In genomic region chr9:35032457-35032856, GRCm38 (mm10) we compare ENCODE assay signal across 16 mouse cellular contexts.
DNase-seq lines count a peak whose midpoint lies in the region; ATAC-seq and TF ChIP-seq lines count a peak whose summit lies in the region.
"Had no signal": no experiment of that assay in that cellular context is flagged by ENCODE, and none has a peak within 500 bp of the region (broad histone marks: within the 10 kb centered on the region; RNA-seq: fewer than 3 reads in every experiment).

No protein-coding gene starts in this region.

- no peaks in the 10 kb centered on the region for H3K27me3 ChIP-seq in liver, adult 2 months (ENCODE audit: control insufficient read depth, insufficient read depth, low read length)
- no peaks in the 10 kb centered on the region for H3K27me3 ChIP-seq in Patski
- H3K27me3 ChIP-seq in myocyte (ENCODE audit: control insufficient read depth, insufficient read depth, insufficient read length) = no peaks in the 10 kb centered on the region
- H3K27me3 ChIP-seq: CH12.LX had no signal

- H3K4me3 ChIP-seq in liver, adult 2 months (ENCODE audit: insufficient read depth, low read depth, low read length) = no peak overlapping the region
- no peak overlapping the region for H3K4me3 ChIP-seq in myocyte
- H3K4me3 ChIP-seq: heart, embryonic 12.5 days had no signal

- peak; percentile 93 for ATAC-seq in Patski
- ATAC-seq: forebrain, embryonic 16.5 days had no signal

- POLR2A ChIA-PET in Patski (lab: Charles Lee) = no interaction called here

- peak overlapping the region; percentile 4; the same call in 1 of the 2 replicates for H3K27ac ChIP-seq in liver, adult 2 months (replicated peaks; ENCODE audit: insufficient read depth, low read depth, low read length)

- H3K9ac ChIP-seq in liver, adult 2 months (ENCODE audit: low read depth, low read length) = no peak overlapping the region
- H3K9ac ChIP-seq: heart, embryonic 12.5 days had no signal

- TF ChIP-seq POLR2A in liver, adult 2 months (IDR thresholded peaks at IDR 0.05; ENCODE audit: extremely low read depth, insufficient read depth, low read length) = no peak
- no peak for TF ChIP-seq POLR2A in myocyte (IDR thresholded peaks at IDR 0.05; ENCODE audit: insufficient read length, low read depth)

- peak overlapping the region; percentile 12 for H3K4me2 ChIP-seq in myocyte (ENCODE audit: low read depth)
- H3K4me2 ChIP-seq: heart, embryonic 12.5 days had no signal

- no peak overlapping the region for H3ac ChIP-seq in myocyte (ENCODE audit: control insufficient read depth, insufficient read length)

- WGBS in liver, adult 2 months = 75% methylated on average over 6 of the region's 6 CpGs

- CTCF ChIA-PET in Patski (lab: Charles Lee) = interaction anchor here (0.9 to 1.7 kb wide), 5 partner anchors 19 to 137 kb away, joined by 3 to 5 read pairs (median 4); no protein-coding TSS in a partner anchor

- no peak for TF ChIP-seq CTCF in liver, adult 2 months (IDR thresholded peaks at IDR 0.05; ENCODE audit: low read depth, low read length)
- no peak for TF ChIP-seq CTCF in Patski (IDR thresholded peaks at IDR 0.05)

- in situ Hi-C loops in Patski (cut with MboI; ENCODE audit: low pct_unique_long_range_greater_than_20kb) = loop anchor here (5.0 to 25.0 kb wide), 3 partner anchors 85 to 505 kb away; partner anchors contain the start of gene St3gal4

- H3K36me3 ChIP-seq in liver, adult 2 months (ENCODE audit: control insufficient read depth, insufficient read depth, low read length) = no peaks in the 10 kb centered on the region
- H3K36me3 ChIP-seq in myocyte (ENCODE audit: control insufficient read depth, insufficient read depth) = no peaks in the 10 kb centered on the region
- H3K36me3 ChIP-seq: heart, embryonic 12.5 days had no signal

- DNase-seq in cerebellum, postnatal 14 days = peak; percentile 55 to 71
- no peak for DNase-seq in cerebellum, postnatal 36 days
- DNase-seq in liver, adult 2 months (ENCODE audit: extremely low read depth, low read depth, low spot score) = no peak
- DNase-seq in liver (no peak), Patski (ENCODE audit: low read depth, low spot score) (peak; percentile 87)
- no peak for DNase-seq in gastrocnemius, adult 8-10 months (ENCODE audit: low spot score in 2 of 2)
- DNase-seq: embryo, embryonic 11 days; gastrocnemius, postnatal 10 days; heart, postnatal 4 days; midbrain, embryonic 14.5 days; right cerebral cortex, postnatal 14 days; thymus, postnatal 25 days had no signal

- H3K4me1 ChIP-seq in liver, adult 2 months (ENCODE audit: control insufficient read depth, insufficient read depth, low read length) = peaks cover 11% of the 10 kb centered on the region

- H3K79me2 ChIP-seq in liver, adult 2 months (ENCODE audit: control insufficient read depth, insufficient read depth, low read length) = no peaks in the 10 kb centered on the region
- H3K79me2 ChIP-seq in myocyte (ENCODE audit: control insufficient read depth, insufficient read depth) = no peaks in the 10 kb centered on the region

TF ChIP-seq in myocyte, 11 proteins besides CTCF, POLR2A, EP300 and RAD21:
- TF ChIP-seq MYOG (IDR thresholded peaks at IDR 0.05; ENCODE audit: control insufficient read depth in 1 of 3, insufficient read depth in 1 of 3, insufficient read length in 2 of 3, low read depth in 2 of 3) (peak in 2 of 3 experiments; percentile 64 to 76), USF1 (IDR thresholded peaks at IDR 0.05; ENCODE audit: low read depth) (no peak), E2F4 (IDR thresholded peaks at IDR 0.05; ENCODE audit: insufficient read depth) (no peak), POLR2AphosphoS2 (IDR thresholded peaks at IDR 0.05; ENCODE audit: insufficient read length, low read depth) (no peak), MYOD1 (IDR thresholded peaks at IDR 0.05; ENCODE audit: control insufficient read depth in 1 of 3, insufficient read length in 2 of 3, low read depth in 2 of 3) (peak in 2 of 3 experiments; percentile 42 to 56), MAX (IDR thresholded peaks at IDR 0.05; ENCODE audit: low read depth) (peak; percentile 38), SRF (IDR thresholded peaks at IDR 0.05; ENCODE audit: control insufficient read depth, insufficient read length, low read depth) (no peak), CEBPB (IDR thresholded peaks at IDR 0.05; ENCODE audit: insufficient read depth, poor library complexity, severe bottlenecking) (no peak), TCF12 (IDR thresholded peaks at IDR 0.05; ENCODE audit: insufficient read depth, poor library complexity, severe bottlenecking) (no peak), REST (IDR thresholded peaks at IDR 0.05; ENCODE audit: insufficient read depth, insufficient read length) (no peak), TCF3 (IDR thresholded peaks at IDR 0.05; ENCODE audit: insufficient read length, low read depth) (peak; percentile 25)

Comparison
In these comparisons a context has a peak if more than half of its experiments do, and no peak if none do; other contexts are left out.
1. DNase-seq: peak in cerebellum, postnatal 14 days (2 of 2) and Patski (single experiment); none in cerebellum, postnatal 36 days (0 of 2), liver, adult 2 months (single experiment), liver (single experiment) and gastrocnemius, adult 8-10 months (0 of 2).